Mouse (Mus musculus) liver, embryonic 15.5 days (tissue): ENCODE data around the gene Enpp1. TPM values are rescaled to one million over a fixed set of nuclear protein-coding genes. Genes with fewer than 3 reads are reported as not detected.
A peak's percentile ranks its signal among the peaks of the same experiment; 100 is the strongest.

Source experiments
- ATAC-seq: fragments of 200-750 bp; cut with Nextera tagmentation; 2 replicates; pipeline ENCODE4 v1.8.0; 2017; ENCODE audit warnings: moderate number of reproducible peaks, mild to moderate bottlenecking, moderate library complexity; ENCODE audit not compliant: insufficient read depth
- H3K27ac ChIP-seq: fragments of 300-500 bp; sonication (generic); replicated peaks from 2 replicates; pipeline ENCODE4 v1.5.1; 2015; ENCODE audit warnings: mild to moderate bottlenecking, inconsistent platforms
- H3K27me3 ChIP-seq: fragments of 300-500 bp; sonication (generic); 2 replicates; pipeline ENCODE4 v1.6.1; 2015; ENCODE audit warnings: mild to moderate bottlenecking, inconsistent platforms
- H3K36me3 ChIP-seq: fragments of 300-500 bp; sonication (generic); replicated peaks from 2 replicates; pipeline ENCODE4 v1.6.1; 2015; ENCODE audit warnings: moderate library complexity, mild to moderate bottlenecking, inconsistent platforms
- H3K4me1 ChIP-seq: fragments of 300-500 bp; sonication (generic); replicated peaks from 2 replicates; pipeline ENCODE4 v1.6.1; 2015; ENCODE audit warnings: inconsistent platforms
- H3K4me2 ChIP-seq: fragments of 300-500 bp; sonication (generic); 2 replicates; pipeline ENCODE4 v1.6.1; 2015; ENCODE audit warnings: moderate library complexity, mild to moderate bottlenecking, inconsistent platforms
- H3K4me3 ChIP-seq: fragments of 300-500 bp; sonication (generic); replicated peaks from 2 replicates; pipeline ENCODE4 v1.5.1; 2015; ENCODE audit warnings: mild to moderate bottlenecking, inconsistent platforms
- H3K9ac ChIP-seq: fragments of 300-500 bp; sonication (generic); 2 replicates; pipeline ENCODE4 v1.6.1; 2015; ENCODE audit warnings: moderate library complexity, mild to moderate bottlenecking, inconsistent platforms
- H3K9me3 ChIP-seq: fragments of 300-500 bp; sonication (generic); replicated peaks from 2 replicates; pipeline ENCODE4 v1.6.1; 2016; ENCODE audit warnings: inconsistent platforms
- WGBS: fragments of 180-500 bp; shearing (Covaris S2); methylation state at CpG from one replicate; pipeline ENCODE4 v1.1.7; 2015; ENCODE audit warnings: mixed read lengths; ENCODE audit not compliant: insufficient replicate concordance; 5-methylcytosine and 5-hydroxymethylcytosine counted together
- polyA plus RNA-seq: library from polyadenylated mRNA; unstranded; fragments of >200 nt; fragmentation: Nextera tagmentation; extraction: Ambion mirVana; gene quantifications from 2 replicates; pipeline ENCODE4 v1.2.1, GENCODE M21; 2015

Enpp1 gene
- polyA plus RNA-seq, 1 experiment from 2014 or later: 2.0 TPM

DNA sequence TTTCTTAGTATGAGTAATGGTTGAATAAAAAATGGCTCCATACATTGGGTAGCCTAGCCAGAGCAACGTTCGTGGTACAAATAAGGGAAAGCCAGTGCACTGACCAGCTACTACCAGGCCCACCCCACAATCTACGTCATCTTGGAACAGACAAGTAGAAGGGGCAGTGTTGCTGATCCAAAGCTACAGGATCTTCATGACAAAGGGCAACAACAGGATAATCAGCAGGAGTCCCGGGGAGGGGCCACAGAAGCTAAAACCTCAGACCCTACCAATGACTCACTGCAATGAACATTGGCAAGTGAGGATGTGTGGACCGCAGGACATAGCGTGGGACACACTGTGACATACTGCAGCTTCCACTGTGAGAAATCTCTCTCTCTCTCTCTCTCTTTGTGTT lies 96.2 kb downstream of the Enpp1 start:
- WGBS: 71% methylated on average over 6 of the region's 6 CpGs
- H3K27me3 ChIP-seq: no peaks in the 10 kb centered on the region
- H3K9me3 ChIP-seq: no peaks in the 10 kb centered on the region
- H3K9ac ChIP-seq: no peak overlapping the region
- no peaks in the 10 kb centered on the region for H3K4me1 ChIP-seq
- no peak overlapping the region for H3K4me3 ChIP-seq
- H3K4me2 ChIP-seq: no peak overlapping the region
- H3K36me3 ChIP-seq: no peaks in the 10 kb centered on the region
- no peak for ATAC-seq
- H3K27ac ChIP-seq: no peak overlapping the region

GRCm38 (mm10) chr10:24614726-24615125 lies 97.2 kb downstream of the Enpp1 start:
- Histone ChIP-seq H3K27me3 (no peaks in the 10 kb centered on the region), H3K4me3 (no peak overlapping the region), H3K4me1 (no peaks in the 10 kb centered on the region), H3K36me3 (no peaks in the 10 kb centered on the region), H3K9ac (no peak overlapping the region), H3K9me3 (no peaks in the 10 kb centered on the region), H3K4me2 (no peak overlapping the region), H3K27ac (no peak overlapping the region)
- 48% methylated on average over 4 of the region's 4 CpGs for WGBS
- no peak for ATAC-seq

DNA sequence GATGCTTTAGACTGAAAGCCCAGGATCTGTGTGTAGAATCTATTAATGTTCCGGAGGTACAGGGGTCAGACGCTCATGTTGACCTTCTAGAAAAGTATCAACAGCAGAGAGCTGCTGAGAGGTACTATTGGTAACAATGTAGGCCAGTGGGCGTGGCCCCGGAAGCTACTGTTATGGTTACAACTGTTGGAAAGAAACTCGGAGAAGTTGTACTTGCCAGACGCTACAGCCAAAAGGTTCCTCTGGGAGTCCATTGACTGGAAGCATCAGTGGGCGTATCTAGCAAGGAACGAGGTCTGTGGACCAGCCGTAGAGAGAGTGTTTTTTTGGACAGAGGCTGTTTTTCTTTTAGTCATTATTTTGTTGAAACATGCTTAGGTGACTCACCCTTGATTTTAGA lies 102.2 kb downstream of the Enpp1 start:
- Histone ChIP-seq H3K9me3 (no peaks in the 10 kb centered on the region), H3K27ac (no peak overlapping the region), H3K9ac (no peak overlapping the region), H3K27me3 (no peaks in the 10 kb centered on the region), H3K4me3 (no peak overlapping the region), H3K4me2 (no peak overlapping the region), H3K36me3 (no peaks in the 10 kb centered on the region), H3K4me1 (no peaks in the 10 kb centered on the region)
- ATAC-seq: no peak
- 71% methylated on average over 9 of the region's 9 CpGs for WGBS

DNA sequence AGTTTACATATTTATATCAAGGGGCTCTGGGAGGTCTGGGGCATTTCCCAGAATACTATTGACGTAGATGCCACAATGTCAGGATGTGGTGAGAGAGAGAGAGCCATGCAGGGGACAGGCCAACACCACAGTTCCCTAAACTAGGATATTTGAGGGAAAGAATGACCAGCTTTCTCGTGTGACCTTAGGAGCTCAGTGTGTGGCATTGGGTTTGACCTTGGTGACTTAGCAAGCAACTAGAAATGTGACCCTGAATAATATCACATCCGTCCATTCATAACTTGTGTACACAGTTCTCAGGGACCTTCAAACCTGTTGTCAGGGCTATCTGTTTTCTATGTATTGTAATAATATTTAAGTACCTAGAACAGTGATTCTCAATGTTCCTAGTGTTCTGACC lies 102.8 kb downstream of the Enpp1 start:
- Histone ChIP-seq H3K9me3 (no peaks in the 10 kb centered on the region), H3K4me1 (no peaks in the 10 kb centered on the region), H3K9ac (no peak overlapping the region), H3K27ac (no peak overlapping the region), H3K4me3 (no peak overlapping the region), H3K4me2 (no peak overlapping the region), H3K36me3 (no peaks in the 10 kb centered on the region), H3K27me3 (no peaks in the 10 kb centered on the region)
- WGBS: 49% methylated on average over 3 of the region's 3 CpGs
- ATAC-seq: no peak

GRCm38 (mm10) chr10:24603727-24604126 lies 108.2 kb downstream of the Enpp1 start:
- Histone ChIP-seq H3K4me2 (no peak overlapping the region), H3K9me3 (no peaks in the 10 kb centered on the region), H3K27ac (no peak overlapping the region), H3K27me3 (no peaks in the 10 kb centered on the region), H3K36me3 (no peaks in the 10 kb centered on the region), H3K9ac (no peak overlapping the region), H3K4me3 (no peak overlapping the region), H3K4me1 (no peaks in the 10 kb centered on the region)
- ATAC-seq: no peak

- ATAC-seq: no peak
- Histone ChIP-seq H3K9me3 (no peaks in the 10 kb centered on the region), H3K4me2 (no peak overlapping the region), H3K4me1 (no peaks in the 10 kb centered on the region), H3K4me3 (no peak overlapping the region), H3K27me3 (no peaks in the 10 kb centered on the region), H3K27ac (no peak overlapping the region), H3K36me3 (no peaks in the 10 kb centered on the region), H3K9ac (no peak overlapping the region)
- WGBS: 56% methylated on average over 2 of the region's 2 CpGs
These were observed 108.9 kb downstream of the Enpp1 start for GRCm38 (mm10) chr10:24603035-24603434.

DNA sequence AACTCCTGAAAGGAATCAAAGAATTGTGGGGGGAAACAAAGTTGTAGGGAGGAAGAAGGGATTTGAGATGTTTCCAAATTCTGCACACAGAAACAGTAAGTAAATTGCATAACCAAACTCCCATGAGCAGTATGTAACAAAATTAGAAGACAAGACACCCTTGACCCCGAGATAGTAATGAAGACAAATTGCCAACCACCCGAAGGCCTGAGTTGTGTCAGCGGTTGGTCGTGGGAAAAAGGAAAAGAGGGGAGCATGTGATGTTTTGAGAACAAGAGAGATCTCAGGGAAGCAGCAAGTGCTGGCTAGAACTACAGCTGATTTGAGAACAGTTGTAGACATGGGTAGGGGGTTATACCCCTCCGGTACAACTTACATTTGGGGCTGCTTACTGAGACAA lies 112.2 kb downstream of the Enpp1 start:
- Histone ChIP-seq H3K4me1 (no peaks in the 10 kb centered on the region; the same call in 1 of the 2 replicates), H3K27me3 (peaks cover 26% of the 10 kb centered on the region), H3K9ac (no peak overlapping the region), H3K9me3 (no peaks in the 10 kb centered on the region), H3K4me3 (no peak overlapping the region), H3K4me2 (no peak overlapping the region), H3K36me3 (no peaks in the 10 kb centered on the region), H3K27ac (no peak overlapping the region)
- 66% methylated on average over 5 of the region's 5 CpGs for WGBS
- no peak for ATAC-seq

GRCm38 (mm10) chr10:24598693-24599092 lies 113.3 kb downstream of the Enpp1 start:
- Histone ChIP-seq H3K9me3 (no peaks in the 10 kb centered on the region), H3K4me2 (no peak overlapping the region), H3K4me3 (no peak overlapping the region), H3K27me3 (peaks cover 36% of the 10 kb centered on the region), H3K36me3 (no peaks in the 10 kb centered on the region), H3K27ac (no peak overlapping the region), H3K4me1 (no peaks in the 10 kb centered on the region; the same call in 1 of the 2 replicates), H3K9ac (no peak overlapping the region)
- no peak for ATAC-seq
- WGBS: 75% methylated on average over 6 of the region's 6 CpGs

DNA sequence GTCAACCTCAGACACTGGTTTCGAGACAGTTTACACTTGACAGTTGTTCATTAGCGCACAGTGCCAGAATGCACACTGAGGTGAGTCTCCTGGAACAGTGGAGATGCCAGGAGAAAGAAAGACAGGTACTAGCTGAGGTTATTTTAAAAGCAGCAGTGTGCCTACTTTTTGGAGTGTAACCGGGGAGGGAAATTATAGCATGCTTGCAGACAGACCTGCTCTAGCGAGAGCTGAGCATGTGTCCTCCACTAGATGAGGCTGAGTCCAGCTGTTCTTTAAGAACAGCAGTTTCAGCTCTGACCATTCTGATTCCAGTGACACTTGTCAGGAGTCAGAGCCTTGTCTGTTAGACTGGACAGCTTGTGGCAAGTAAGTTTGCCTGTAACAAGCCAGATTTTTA lies 114.2 kb downstream of the Enpp1 start:
- no peak for ATAC-seq
- H3K4me1 ChIP-seq: no peaks in the 10 kb centered on the region; the same call in 1 of the 2 replicates
- no peak overlapping the region for H3K27ac ChIP-seq
- H3K36me3 ChIP-seq: no peaks in the 10 kb centered on the region
- no peak overlapping the region for H3K4me3 ChIP-seq
- H3K9ac ChIP-seq: no peak overlapping the region
- peaks cover 43% of the 10 kb centered on the region for H3K27me3 ChIP-seq
- no peaks in the 10 kb centered on the region for H3K9me3 ChIP-seq
- no peak overlapping the region for H3K4me2 ChIP-seq
- WGBS: 71% methylated on average over 4 of the region's 4 CpGs

DNA sequence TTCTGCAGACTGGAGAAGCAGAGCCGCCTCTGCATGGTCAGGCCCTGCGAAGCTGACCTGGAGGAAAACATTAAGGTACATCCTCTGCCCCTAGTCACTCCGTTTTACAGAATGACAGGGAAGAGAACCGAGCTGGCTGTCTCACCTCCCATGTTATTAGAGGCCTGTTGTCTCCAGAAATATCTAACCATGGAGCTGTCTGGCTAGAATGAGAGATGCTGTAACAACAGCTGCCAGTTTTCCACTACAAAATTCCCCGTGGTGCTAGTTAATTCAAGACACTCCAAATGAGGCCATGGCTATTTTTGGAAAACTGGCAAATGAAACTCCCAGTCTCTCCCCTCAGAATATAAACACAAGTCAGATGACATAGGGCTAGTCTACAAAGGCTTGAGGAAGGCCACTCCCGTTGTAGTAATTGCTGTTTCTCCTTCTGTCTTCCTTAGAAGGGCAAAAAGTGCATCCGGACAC lies 115.1 kb downstream of the Enpp1 start:
- ATAC-seq: no peak
- H3K4me1 ChIP-seq: no peaks in the 10 kb centered on the region; the same call in 1 of the 2 replicates
- H3K27me3 ChIP-seq: peaks cover 49% of the 10 kb centered on the region
- no peak overlapping the region for H3K9ac ChIP-seq
- 0 out of 2 replicates have a peak overlapping the region, but pooled peaks have one; percentile 6 for H3K4me2 ChIP-seq
- no peaks in the 10 kb centered on the region for H3K36me3 ChIP-seq
- H3K9me3 ChIP-seq: no peaks in the 10 kb centered on the region
- 62% methylated on average over 7 of the region's 7 CpGs for WGBS
- no peak overlapping the region for H3K4me3 ChIP-seq
- no peak overlapping the region for H3K27ac ChIP-seq

DNA sequence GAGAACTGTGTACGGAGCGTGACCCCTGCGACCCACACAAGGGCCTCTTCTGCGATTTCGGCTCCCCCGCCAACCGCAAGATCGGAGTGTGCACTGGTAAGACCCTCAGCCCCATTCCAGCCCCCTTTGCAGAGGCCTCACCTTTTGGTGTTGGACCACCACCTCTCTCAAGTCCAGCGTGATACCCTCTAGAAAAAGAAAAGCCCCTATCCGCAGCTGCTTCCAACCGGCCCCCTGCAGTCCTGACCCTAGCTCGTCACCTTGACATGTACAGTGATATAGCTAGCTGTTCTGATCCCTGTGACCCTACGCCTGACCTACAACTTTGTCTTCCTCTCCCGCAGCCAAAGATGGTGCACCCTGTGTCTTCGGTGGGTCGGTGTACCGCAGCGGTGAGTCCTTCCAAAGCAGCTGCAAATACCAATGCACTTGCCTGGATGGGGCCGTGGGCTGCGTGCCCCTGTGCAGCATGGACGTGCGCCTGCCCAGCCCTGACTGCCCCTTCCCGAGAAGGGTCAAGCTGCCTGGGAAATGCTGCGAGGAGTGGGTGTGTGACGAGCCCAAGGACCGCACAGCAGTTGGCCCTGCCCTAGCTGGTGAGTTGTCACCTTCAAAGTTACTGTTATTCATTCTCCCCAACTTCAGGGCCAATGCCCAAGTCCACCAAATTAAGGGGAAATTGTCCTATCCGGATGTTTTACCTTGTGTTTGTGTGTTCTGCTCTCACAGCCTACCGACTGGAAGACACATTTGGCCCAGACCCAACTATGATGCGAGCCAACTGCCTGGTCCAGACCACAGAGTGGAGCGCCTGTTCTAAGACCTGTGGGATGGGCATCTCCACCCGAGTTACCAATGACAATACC lies 115.7 kb downstream of the Enpp1 start:
- peak overlapping the region; percentile 29; the same call in 1 of the 2 replicates for H3K27ac ChIP-seq
- no peaks in the 10 kb centered on the region for H3K36me3 ChIP-seq
- H3K4me1 ChIP-seq: no peaks in the 10 kb centered on the region; the same call in 1 of the 2 replicates
- peak overlapping the region; percentile 49 for H3K4me3 ChIP-seq
- H3K9me3 ChIP-seq: no peaks in the 10 kb centered on the region
- H3K27me3 ChIP-seq: peaks cover 49% of the 10 kb centered on the region
- no peak for ATAC-seq
- WGBS: 30% methylated on average over 31 of the region's 31 CpGs
- H3K9ac ChIP-seq: no peak overlapping the region
- H3K4me2 ChIP-seq: peak overlapping the region; percentile 58
